Mouse (Mus musculus) retina, adult 2 months (tissue): ENCODE results near the gene Tbc1d10a.

ENCODE experiments used
- DNase-seq: peaks from one replicate; pipeline ENCODE4 v3.0.0-alpha.2; 2012; ENCODE audit warnings: low read depth, low spot score

Gene Tbc1d10a

GRCm38 (mm10) chr11:4186486-4187317 is at the start of gene Tbc1d10a:
Gene Tbc1d10a (plus strand): TSS chr11:4186789.
- peak; percentile 92 for DNase-seq

GRCm38 (mm10) chr11:4138964-4139363 is 47.6 kb upstream of the Tbc1d10a start:
- no peak for DNase-seq

GRCm38 (mm10) chr11:4141505-4141904 is 45.1 kb upstream of the Tbc1d10a start:
- no peak for DNase-seq

GRCm38 (mm10) chr11:4142352-4142751 is 44.2 kb upstream of the Tbc1d10a start:
- DNase-seq = no peak

GRCm38 (mm10) chr11:4143281-4144062 is 43.1 kb upstream of the Tbc1d10a start:
- no peak for DNase-seq

GRCm38 (mm10) chr11:4146381-4146780 is 40.2 kb upstream of the Tbc1d10a start:
- no peak for DNase-seq

GRCm38 (mm10) chr11:4147098-4147497 is 39.5 kb upstream of the Tbc1d10a start:
- DNase-seq = no peak

- no peak for DNase-seq
These were observed 38.5 kb upstream of the Tbc1d10a start for GRCm38 (mm10) chr11:4148120-4148519.

GRCm38 (mm10) chr11:4148536-4149156 is 37.9 kb upstream of the Tbc1d10a start:
- no peak for DNase-seq

- DNase-seq = no peak
These were observed 36.7 kb upstream of the Tbc1d10a start for GRCm38 (mm10) chr11:4149886-4150285.

GRCm38 (mm10) chr11:4153694-4154093 is 32.9 kb upstream of the Tbc1d10a start:
- no peak for DNase-seq

GRCm38 (mm10) chr11:4155641-4156040 is 30.9 kb upstream of the Tbc1d10a start:
- no peak for DNase-seq

- no peak for DNase-seq
These were observed 27.9 kb upstream of the Tbc1d10a start for GRCm38 (mm10) chr11:4158676-4159075.

- peak; percentile 73 for DNase-seq
These were observed 26.5 kb upstream of the Tbc1d10a start, which contains the start of the genes Ccdc157 and Sf3a1 for GRCm38 (mm10) chr11:4159808-4160708. Gene Ccdc157 (minus strand): TSS chr11:4160293. Gene Sf3a1 (plus strand): TSS chr11:4160350.

GRCm38 (mm10) chr11:4160758-4161480 is 25.7 kb upstream of the Tbc1d10a start:
- no peak for DNase-seq

- DNase-seq = no peak
These were observed 21.9 kb upstream of the Tbc1d10a start for GRCm38 (mm10) chr11:4164701-4165100.

- no peak for DNase-seq
These were observed 20.0 kb upstream of the Tbc1d10a start for GRCm38 (mm10) chr11:4166467-4167090.

- DNase-seq = no peak
These were observed 12.0 kb upstream of the Tbc1d10a start for GRCm38 (mm10) chr11:4174586-4174985.

- DNase-seq = no peak
These were observed 8.9 kb upstream of the Tbc1d10a start for GRCm38 (mm10) chr11:4177716-4178115.

GRCm38 (mm10) chr11:4182061-4182460 is 4.5 kb upstream of the Tbc1d10a start:
- no peak for DNase-seq
